Mouse (Mus musculus) kidney, adult 18-20 months (tissue): Measurements from ENCODE around the gene Rasl11a.
"Not testable (repeated sequence)": the region's sequence is repeated elsewhere in the genome, so short reads cannot be mapped to it uniquely, and the experiment has no call there.

Experiments
- DNase-seq: peaks from one replicate; pipeline ENCODE4 v3.0.0; 2021

Rasl11a gene

DNA sequence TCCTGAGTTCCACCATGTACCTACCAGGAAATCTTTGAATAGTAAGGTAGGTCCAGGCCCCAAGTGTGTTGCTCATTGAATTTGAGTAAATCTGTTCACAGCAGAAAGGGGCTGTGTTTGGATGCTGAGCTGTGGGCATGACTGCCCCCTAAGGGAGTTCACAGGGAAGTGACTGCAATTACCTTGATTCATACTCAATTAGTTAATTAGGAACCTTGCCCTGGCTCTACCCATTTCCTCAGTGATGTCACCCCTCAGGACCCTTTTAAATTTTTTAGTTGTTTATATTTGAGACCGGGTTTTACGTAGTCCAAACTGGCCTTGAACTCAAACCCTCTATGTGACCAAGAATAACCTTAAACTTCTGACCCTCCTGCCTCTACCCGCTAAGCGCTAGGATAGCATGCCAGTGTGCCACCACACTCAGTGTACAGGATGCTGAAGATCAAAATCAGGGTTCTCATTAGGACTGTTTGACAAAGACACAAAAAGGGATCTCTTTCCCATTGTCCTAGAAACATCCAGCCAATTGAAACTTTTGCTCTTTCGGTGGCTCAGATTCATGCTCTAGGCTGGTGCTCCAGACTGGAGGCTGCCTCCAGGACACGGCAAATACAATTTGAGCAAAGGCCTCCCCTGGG lies 450 bp upstream of the Rasl11a start:
- DNase-seq = no peak

DNA sequence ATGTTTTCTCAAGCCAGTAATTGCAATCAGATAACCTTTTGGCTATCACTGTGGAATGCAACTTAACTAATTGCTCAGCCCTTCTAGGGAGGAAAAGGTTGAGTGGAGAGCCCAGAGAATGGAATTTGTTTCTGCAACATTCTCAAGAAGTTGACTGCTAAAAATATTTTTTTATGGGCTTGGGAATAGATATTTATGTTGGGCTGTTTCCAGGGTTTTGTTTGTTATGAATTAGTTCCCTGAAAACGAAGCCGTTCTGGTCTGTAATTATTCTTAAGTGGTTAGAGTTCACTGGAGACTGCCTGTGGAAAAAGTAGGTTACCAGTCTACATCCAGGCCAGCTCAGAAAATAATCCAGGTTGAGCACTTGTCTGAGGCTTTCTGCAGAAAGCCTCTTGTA lies 1.6 kb downstream of the Rasl11a start:
- DNase-seq = no peak

DNA sequence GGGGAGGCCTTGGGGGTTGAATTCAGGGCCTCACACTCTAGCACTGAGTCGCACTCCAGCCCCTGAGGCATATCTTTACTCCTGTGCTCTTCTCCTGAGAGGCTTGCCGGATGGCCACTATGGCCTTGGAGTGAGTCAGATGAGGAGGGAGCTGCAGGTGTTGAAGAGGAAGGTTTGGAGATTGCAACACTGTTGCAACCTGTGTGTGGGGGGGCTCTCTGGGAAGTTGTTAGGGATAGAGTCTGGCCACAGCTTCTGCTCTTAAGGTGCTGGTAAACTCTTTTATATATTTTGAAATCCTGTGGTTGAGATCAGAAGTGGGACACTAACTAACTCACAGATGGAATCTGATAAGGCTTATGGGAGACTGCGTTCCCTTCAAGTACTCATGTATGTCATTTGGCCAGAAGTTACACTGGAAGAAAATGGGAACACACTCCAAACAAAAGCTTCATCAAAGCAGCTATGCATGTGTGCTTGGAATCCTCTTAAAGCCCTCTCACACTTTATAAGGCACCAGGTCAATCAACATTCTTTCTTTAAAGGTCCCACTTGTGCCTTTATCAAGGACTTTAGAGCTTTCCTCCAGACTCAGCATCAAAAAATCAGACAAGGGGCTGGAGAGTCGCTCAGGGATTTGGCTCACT lies 4.2 kb downstream of the Rasl11a start:
- DNase-seq = no peak

DNA sequence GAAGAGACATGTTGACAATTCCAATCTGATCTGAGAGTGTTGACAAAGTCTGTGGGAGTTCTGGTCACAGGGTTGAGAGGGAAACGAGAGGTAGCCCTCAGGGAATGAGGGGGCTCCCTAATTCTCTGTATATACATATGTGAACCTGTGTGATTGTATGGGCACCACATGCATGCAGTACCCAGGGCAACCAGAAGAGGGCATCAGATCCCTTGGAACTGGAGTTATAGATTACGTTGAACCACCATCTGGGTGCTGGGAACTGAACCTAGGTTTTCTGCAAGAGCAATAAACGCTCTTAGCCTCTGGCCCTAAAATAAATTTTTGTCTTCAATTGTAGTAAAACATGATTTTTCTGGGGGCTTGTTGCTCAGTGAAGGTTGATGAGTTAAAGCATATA lies 11.2 kb downstream of the Rasl11a start:
- no peak for DNase-seq

DNA sequence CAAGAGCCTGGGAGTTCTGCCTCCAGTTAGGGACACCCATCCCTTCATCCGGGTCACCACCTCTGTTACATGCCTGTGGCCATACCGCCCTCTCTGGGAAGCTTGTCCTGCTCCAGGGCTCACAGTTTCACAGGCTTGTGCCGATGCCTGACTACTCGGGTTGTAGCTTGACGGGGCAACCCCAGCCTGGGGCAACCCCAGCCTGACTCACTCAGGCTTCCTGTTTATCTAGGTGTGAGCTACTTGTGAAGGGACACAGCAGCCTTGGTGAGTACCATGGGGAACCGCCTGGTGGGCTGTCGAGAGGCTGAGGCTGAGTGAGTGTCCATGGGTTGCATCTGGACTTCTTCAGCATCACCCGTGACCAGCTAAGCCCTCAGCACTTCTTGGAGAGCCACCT lies 12.7 kb downstream of the Rasl11a start:
- DNase-seq = no peak

DNA sequence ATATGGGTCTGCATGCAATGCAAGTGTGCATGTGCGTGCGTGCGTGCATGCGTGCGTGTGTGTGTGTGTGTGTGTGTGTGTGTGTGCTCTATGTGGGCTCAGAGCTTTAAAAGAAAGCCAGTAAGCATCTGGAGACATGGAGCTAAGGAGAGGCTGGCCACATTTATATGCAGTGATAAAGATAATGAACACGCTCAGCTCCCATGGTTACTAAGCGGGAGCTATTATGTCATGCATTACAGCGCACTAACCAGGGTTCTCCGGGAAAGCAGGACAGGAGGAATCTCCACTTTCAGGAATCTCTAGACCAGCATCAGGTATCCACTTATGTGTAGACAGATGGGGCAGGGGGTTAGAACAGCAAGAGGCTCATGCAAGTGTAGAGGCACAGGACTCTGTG lies 13.9 kb downstream of the Rasl11a start:
- no peak for DNase-seq

DNA sequence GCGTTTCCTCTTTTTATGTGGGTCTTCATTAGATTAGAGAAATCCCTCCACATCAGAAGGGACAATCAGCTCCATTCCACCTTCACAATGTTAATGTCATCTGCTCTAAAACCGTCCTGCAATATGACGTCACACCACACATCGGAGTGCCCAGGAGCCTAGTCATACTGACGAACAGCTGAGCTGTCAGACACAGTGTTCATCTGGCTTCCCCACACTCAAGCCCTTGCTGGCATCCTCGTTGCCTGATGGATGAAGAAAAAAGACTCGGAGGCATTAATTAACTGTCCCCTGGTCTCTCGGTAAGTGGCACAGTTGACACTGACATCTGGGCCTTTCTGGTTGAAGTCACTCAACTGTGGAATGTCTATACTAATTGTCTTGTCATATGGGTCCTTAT lies 14.4 kb downstream of the Rasl11a start:
- no peak for DNase-seq

DNA sequence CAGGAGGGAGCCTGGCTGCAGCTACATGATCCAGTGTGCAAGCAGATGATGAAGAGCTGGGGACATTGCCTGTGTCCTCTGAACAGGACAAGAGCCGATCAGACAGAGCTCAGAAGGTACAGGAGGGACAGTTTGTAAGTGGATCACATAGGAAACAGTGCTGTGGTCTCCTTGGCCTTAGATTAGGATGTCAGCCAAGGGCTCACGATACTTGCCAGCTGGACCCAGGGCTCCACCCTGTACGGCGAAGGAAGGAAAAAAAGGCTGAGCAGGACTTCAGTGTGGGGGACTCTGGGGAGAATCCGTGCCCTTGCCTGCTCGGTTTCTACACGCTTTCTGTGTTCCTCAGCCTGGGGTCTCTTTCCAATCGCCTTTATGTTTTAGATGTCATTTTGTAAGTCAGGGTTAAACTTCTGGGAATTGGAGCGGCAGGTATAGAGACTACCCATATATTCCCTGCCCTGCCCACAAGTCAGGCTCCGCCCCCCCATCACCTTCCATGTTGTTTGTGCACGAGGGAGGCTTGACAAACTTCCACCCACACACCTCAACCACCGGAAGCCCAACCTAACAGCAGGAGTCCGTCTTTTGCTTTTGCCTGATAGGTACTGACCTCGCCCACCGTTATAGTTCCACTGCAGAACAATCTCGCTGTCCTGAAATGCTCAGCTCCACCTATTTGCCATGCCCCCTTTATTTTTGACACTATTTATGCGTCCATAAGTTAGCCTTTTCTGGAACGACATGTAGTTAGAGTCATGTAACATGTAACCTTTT lies 15.5 kb downstream of the Rasl11a start:
- no peak for DNase-seq

DNA sequence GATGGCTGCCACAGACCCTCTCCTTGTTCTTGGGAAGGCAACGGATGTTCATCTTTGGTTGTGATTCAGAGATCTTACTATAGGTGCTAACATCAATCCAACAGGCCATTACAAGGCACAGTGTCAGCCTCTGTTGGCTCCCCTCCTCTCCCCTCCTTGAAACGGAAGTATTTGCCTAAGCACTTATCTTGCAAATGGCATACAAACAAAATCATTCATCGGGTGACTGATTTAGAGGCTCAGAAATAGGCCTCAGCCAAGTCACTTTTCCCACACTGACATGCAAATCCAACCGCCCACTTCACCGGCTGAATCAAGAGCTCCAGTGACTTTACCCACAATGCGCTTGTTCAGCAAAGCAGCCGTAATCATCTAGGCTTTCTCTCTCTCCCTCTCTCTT lies 16.7 kb downstream of the Rasl11a start:
- DNase-seq = no peak

DNA sequence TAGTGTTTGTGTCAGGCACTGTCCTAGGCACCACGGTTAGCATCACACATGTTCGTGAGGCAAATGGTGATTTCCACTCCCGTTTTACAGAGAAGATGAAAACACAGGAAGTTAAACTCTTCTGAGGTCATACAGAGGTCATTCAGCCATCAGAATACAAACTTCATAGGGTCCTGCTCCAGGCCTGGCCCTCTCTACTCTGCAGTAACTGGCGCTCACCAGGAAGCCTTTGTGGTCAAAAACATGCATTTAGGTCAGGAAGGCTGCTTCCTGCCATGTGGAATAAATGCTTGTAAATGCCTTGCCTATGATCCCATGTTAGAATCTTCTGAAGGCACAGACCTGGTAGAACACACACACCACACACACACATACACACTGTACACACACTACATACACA lies 20.6 kb downstream of the Rasl11a start:
- no peak for DNase-seq

DNA sequence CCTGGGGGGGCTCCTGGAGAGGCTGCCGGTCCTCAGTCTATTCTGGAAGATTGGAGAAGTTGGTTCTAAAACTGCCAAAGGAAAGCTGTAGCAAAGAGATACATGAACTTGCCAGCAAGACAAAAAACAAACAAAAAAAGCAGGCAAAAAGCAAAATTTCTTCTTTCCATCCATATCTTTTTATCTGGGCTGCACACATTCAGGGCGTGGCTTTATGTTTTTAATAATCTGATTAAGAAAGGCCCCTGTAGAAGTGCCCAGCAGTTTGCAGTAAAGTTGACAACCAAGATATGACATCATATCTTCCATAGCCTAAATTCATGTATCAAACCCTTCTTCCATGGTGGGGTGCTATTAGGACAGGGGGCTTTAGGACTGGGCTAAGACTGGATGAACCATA lies 21.4 kb downstream of the Rasl11a start:
- no peak for DNase-seq

DNA sequence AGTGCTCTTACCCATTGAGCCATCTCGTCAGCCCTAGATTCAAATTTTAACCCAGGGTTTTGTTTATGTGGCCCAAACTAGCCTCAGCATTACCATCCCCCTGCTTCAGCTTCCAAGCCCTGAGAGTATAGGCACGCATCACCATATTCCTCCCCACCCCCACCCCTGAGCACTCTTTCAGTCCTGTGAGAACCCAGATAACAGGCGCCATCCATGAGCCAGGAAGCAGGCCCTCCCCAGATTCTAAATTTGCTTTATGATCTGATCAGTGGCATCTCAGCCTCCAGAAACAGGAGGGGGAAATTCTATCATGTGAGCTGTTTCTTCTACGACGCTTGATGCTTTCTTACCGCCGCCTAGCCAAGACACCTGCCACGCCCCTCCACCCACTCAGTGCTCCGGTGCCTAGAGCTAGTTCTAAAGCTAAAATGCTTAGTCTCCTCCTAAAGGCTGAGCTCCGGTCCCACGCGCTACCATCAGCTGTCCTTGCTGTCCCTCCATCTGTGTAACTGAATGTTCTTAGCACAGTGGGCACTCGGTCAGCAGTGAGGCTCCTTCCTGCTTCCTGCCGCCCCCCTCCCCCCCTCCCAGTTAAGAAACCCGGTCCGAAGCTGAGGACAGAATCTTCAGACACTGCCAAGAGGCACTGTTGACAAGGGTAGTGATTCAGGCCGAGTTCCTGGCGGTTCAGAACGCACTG lies 22.5 kb downstream of the Rasl11a start:
- peak; percentile 28 for DNase-seq

DNA sequence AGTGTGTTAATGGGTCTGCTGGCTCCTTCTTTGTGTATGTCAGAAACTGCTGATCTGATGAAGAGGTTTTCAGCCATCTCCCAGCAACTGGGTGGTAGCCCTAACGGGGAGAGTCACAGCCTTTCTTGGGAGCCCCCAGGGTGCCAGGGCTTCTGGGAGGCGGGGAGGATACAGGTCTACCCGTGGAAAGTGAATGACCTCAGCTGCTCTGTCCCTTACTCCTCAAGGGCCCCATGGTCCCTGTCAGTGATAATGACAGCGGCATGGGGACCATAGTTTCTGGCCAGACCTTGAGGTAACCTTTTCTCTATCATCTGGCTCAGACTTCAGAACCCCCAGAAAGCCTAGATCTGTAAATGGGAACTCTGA lies 23.1 kb downstream of the Rasl11a start:
- no peak for DNase-seq

DNA sequence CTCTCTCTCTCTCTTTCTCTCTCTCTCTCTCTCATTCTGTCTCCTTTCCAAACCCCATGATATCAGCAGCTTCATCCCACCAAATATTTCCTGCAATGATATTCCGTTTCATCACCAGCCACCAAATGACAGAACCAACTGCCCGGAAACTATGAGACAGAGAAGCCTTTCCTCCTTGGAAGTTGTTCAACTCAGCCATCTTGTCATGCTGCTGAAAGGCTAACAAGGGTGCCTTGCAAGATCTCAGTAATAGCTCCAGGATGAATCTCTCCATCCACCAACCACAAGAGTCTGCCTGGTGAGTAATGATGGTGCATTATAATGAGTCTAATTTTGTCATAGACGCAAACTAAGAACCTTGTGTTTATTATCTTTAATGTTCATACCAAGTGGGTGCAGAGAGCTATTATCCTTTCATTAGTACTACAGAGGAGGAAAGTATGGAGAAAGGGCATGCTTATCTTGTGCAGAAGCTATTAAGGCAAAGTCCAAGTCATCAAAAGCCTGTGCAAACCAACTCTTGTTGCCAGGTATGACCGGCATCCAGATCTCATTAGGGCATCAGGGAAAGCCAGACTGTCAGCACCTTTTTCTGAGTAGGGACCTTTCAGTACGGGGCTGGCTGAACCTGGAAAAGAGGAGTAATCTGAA lies 28.2 kb downstream of the Rasl11a start:
- DNase-seq = no peak

DNA sequence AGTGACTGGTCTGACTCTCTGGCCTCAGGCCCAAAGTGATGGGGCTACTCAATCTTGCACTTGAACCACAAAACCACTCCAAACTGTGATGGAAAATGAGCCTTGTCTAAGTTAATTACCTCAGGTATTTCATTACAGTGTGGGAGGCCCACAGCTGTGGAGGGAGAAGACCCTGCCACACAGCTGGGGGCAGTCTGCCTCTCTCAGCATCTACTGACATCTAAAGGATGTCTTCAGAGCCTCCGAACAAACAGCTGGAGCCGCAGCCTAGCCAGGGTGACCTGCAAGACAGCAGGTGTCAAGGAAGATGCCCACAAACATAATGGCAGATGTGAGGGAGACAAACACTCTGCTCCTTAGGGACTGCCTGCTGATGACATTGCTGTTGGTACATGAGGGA lies 31.2 kb downstream of the Rasl11a start:
- no peak for DNase-seq

DNA sequence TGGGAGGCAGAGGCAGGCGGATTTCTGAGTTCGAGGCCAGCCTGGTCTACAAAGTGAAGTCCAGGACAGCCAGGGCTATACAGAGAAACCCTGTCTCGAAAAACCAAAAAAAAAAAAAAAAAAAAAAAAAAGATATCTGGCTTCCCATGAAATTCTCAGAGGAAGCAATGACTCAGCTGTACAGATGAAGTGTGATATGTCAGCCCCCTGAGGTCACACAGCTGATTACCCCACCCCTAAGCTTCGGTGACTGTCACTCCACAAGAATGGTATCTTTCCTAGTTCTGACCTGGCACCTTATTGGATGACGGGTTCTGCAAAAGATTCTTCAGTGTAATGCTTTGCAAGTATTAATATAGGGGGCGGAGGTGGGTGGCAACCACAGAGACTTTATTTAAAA lies 33.0 kb downstream of the Rasl11a start:
- not testable (repeated sequence) for DNase-seq

DNA sequence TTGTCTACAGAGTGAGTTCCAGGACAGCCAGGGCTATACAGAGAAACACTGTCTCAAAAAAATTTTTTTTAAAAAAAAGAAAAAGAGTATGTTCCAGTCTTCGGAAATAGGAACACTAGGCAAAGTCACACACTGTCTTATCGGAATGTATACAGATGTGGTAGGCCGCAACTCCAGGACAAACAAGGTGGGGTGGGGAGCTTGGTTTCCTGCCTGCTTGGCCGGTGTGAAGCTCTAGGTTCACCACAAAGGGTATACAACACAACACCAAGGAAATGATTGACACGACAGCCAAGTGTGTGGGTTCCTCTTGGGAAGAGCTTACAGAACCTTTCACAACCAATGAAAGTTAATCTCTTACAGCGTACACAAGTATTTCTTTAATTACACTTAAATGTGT lies 37.4 kb downstream of the Rasl11a start:
- DNase-seq = no peak

DNA sequence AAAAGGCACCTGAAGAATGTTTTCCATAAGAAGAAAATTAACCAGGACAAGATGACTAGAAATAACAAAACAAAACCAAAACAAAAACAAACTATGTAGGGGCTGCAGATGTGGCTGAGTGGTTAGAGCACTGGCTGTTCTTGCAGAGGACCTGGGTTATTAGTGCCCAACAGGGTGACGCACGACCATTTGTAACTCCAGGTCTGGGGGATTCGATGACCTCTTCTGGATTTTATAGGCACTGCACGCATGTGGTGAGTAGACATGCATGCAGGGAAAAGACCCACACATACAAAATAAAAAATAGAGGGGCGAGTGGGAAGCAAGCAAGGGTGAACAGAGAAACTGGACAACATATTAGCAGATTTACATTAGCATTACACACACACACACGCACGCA lies 38.2 kb downstream of the Rasl11a start:
- DNase-seq = no peak

DNA sequence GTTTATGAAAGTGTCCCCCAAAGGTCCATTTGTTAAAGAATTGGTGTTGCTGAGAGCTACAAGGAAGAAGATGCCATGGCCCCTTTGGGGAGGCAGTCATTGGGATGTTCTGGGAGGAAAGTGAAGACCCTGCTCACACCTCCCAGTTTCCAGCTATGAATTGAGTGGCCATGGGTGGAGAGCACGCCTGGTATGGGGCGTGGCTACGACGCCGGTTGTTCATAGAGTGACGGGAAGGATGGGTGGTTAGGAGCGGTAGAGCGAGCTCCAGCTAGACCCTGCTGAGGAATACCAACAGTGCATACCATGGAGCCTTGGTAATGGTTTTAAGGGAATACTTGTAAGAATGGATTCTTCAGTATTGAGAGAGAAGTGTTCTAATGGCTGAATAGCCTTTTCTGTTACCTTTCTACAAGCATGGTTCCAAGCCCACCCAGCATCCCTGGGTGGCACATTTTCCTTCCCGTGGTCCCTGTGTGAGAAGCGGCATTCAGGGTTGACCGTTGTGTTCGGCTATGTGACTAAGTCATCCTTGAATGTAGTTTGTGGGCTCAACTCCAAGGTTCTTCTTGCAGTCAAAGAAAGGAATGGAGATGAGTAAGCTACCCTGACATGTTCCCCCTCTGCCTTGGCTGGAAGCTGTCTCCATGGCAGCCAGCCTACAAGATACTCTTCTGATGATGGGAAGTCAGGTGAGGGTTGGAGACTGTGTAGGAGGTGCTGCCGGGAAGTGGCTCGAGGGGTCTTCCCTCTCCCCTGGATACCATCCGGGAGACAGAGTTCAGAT lies 38.8 kb downstream of the Rasl11a start:
- DNase-seq = no peak

DNA sequence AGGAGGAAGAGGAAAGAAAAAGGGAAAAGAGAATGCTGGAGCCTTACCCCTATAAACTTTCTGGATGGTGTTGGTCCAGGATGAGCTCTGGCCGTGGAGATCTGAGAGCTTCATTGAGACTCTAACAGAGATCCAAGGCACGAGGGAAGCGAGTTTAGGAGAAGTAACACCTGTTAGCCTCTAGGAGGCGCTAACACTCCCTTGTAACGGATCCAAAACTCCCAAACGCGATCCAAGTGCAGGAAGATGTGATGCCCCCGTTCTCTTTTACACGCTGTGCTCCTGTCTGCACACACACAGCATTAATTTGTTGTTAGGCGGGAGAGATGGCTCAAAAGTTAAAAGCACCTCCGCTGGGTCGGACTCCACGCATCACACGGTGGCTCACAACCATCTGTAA lies 46.3 kb downstream of the Rasl11a start:
- DNase-seq = peak; percentile 13

DNA sequence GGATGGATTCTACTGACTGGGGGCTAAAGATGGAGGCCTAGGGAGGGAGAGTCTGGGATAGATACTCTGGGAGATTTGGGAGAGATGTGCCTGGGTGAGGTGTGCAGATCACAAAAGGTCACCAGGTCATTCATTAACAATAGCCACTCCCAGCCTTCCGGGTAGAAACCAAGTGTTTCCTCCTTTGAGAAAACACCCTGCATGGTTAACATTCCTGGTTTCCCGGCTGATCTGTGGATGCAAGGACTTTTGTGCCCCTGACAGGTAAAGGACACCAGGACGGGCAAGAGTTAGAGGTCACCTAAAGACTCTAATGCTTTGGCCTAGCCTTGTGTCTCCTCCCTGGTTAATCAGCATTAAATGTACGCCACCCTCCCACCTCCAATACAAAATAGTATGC lies 48.0 kb downstream of the Rasl11a start:
- no peak for DNase-seq

DNA sequence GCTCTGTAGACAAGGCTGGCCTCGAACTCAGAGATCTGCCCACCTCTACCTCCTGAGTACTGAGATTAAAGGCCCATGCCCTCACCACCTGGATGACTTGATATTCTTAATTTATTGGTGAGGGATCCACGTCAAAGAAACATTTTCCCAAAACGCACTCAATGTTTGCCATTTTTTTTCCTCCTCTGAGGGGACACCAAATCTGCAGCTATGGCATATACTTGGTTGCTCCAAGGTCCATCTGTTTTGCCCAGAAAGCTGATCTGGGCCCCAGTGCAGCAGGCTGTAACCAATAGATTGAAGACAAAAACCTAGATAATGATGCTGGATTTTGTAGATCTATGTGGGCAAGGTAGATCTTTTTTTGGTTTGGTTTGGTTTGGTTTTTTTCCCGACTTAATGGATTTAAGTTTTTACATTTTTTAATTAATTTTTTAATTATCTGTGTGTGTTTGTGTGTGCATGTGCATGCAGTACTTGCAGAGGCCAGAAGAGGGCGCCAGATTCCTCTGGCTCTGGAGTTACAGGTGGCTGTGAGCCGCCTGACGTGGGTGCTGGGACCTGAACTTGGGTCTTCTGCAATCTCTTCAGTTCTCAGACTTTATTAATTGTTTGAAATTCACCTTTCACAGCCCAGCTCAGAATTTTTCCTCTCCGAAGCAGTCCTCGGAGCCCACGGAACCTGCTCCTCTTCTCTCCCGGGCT lies 48.8 kb downstream of the Rasl11a start:
- no peak for DNase-seq
